In genomic region chr4:125029891-125030614, GRCm38 (mm10) we compare ENCODE assay signal across 8 mouse cellular contexts. TPM values are rescaled to one million over a fixed set of nuclear protein-coding genes. Genes with fewer than 3 reads are reported as not detected.
DNase-seq lines count a peak whose midpoint lies in the region; ATAC-seq and TF ChIP-seq lines count a peak whose summit lies in the region.

No protein-coding gene starts in this region.

- H3K4me3 ChIP-seq in bone marrow, adult 2 months (replicated peaks; ENCODE audit: control insufficient read depth, low read depth, low read length), result peak overlapping the region; percentile 89
- H3K4me3 ChIP-seq in embryonic facial prominence, embryonic 15.5 days (replicated peaks), result peak overlapping the region; percentile 80
- H3K4me3 ChIP-seq in kidney, embryonic 14.5 days (ENCODE audit: low read length), result peak overlapping the region; percentile 68
- H3K4me3 ChIP-seq in limb, embryonic 15.5 days, result peak overlapping the region; percentile 80

- ATAC-seq in embryonic facial prominence, embryonic 15.5 days (ENCODE audit: insufficient number of reproducible peaks, low FRiP score, low TSS enrichment, low read depth), result peak; percentile 91
- ATAC-seq in kidney, embryonic 14.5 days (ENCODE audit: low FRiP score, low TSS enrichment), result peak; percentile 99
- peak; percentile 90 for ATAC-seq in limb, embryonic 15.5 days (ENCODE audit: insufficient number of reproducible peaks, low FRiP score, low TSS enrichment, low read depth)

- H3K9me3 ChIP-seq in embryonic facial prominence, embryonic 15.5 days (replicated peaks), result no peaks in the 10 kb centered on the region
- H3K9me3 ChIP-seq in kidney, embryonic 14.5 days (ENCODE audit: control insufficient read depth, low read length), result no peaks in the 10 kb centered on the region
- H3K9me3 ChIP-seq in limb, embryonic 15.5 days, result no peaks in the 10 kb centered on the region

- H3K27ac ChIP-seq in bone marrow, adult 2 months (ENCODE audit: control insufficient read depth, insufficient read depth, low read depth, low read length, poor library complexity), result peak overlapping the region; percentile 16; the same call in 1 of the 2 replicates
- no peak overlapping the region for H3K27ac ChIP-seq in embryonic facial prominence, embryonic 15.5 days (replicated peaks)
- no peak overlapping the region for H3K27ac ChIP-seq in kidney, embryonic 14.5 days (ENCODE audit: low read depth, low read length)
- H3K27ac ChIP-seq in limb, embryonic 15.5 days, result peak overlapping the region; percentile 67

- peaks cover 5% of the 10 kb centered on the region; the same call in 1 of the 2 replicates for H3K36me3 ChIP-seq in embryonic facial prominence, embryonic 15.5 days
- H3K36me3 ChIP-seq in kidney, embryonic 14.5 days (ENCODE audit: control insufficient read depth, insufficient read depth, low read length), result peaks cover 12% of the 10 kb centered on the region; the same call in 1 of the 2 replicates
- peaks cover 11% of the 10 kb centered on the region for H3K36me3 ChIP-seq in limb, embryonic 15.5 days

- DNase-seq in 416B (ENCODE audit: low read depth), result peak; percentile 94
- peak; percentile 92 to 94 for DNase-seq in heart, adult 9 months (ENCODE audit: low spot score in 2 of 2)
- DNase-seq in monocyte, adult 2 months (ENCODE audit: low read depth in 1 of 2, low spot score in 2 of 2), result peak; percentile 73 to 88
- DNase-seq in spleen, postnatal 36 days (ENCODE audit: low spot score in 2 of 2), result peak; percentile 89 to 91

- peak; percentile 64; the same call in 1 of the 2 replicates for TF ChIP-seq POLR2A in bone marrow, adult 2 months (IDR thresholded peaks at IDR 0.05; ENCODE audit: borderline replicate concordance, control insufficient read depth, low read depth, low read length)

- H3K27me3 ChIP-seq in embryonic facial prominence, embryonic 15.5 days, result peaks cover 13% of the 10 kb centered on the region
- no peaks in the 10 kb centered on the region for H3K27me3 ChIP-seq in kidney, embryonic 14.5 days (ENCODE audit: control insufficient read depth, insufficient read depth, low read length)
- peaks cover 25% of the 10 kb centered on the region for H3K27me3 ChIP-seq in limb, embryonic 15.5 days

- no peak for TF ChIP-seq CTCF in bone marrow, adult 2 months (IDR thresholded peaks at IDR 0.05; ENCODE audit: control insufficient read depth, insufficient read depth, low read length)

- H3K4me2 ChIP-seq in embryonic facial prominence, embryonic 15.5 days (replicated peaks), result peak overlapping the region; percentile 79
- H3K4me2 ChIP-seq in kidney, embryonic 14.5 days (replicated peaks; ENCODE audit: low read depth, low read length), result peak overlapping the region; percentile 83
- H3K4me2 ChIP-seq in limb, embryonic 15.5 days, result peak overlapping the region; percentile 84

- under 1% methylated on average over 50 of the region's 50 CpGs for WGBS in bone marrow, adult 2 months
- under 1% methylated on average over 50 of the region's 50 CpGs for WGBS in embryonic facial prominence, embryonic 15.5 days
- WGBS in kidney, embryonic 14.5 days, result under 1% methylated on average over 50 of the region's 50 CpGs
- WGBS in limb, embryonic 15.5 days, result under 1% methylated on average over 50 of the region's 50 CpGs

- peaks cover 3% of the 10 kb centered on the region for H3K4me1 ChIP-seq in bone marrow, adult 2 months (ENCODE audit: control insufficient read depth, insufficient read depth, low read length)
- peaks cover 26% of the 10 kb centered on the region for H3K4me1 ChIP-seq in embryonic facial prominence, embryonic 15.5 days
- H3K4me1 ChIP-seq in kidney, embryonic 14.5 days (ENCODE audit: control insufficient read depth, insufficient read depth, low read length), result peaks cover 8% of the 10 kb centered on the region; the same call in 1 of the 2 replicates
- peaks cover 12% of the 10 kb centered on the region for H3K4me1 ChIP-seq in limb, embryonic 15.5 days

- H3K9ac ChIP-seq in embryonic facial prominence, embryonic 15.5 days, result peak overlapping the region; percentile 73
- peak overlapping the region; percentile 67 for H3K9ac ChIP-seq in kidney, embryonic 14.5 days (ENCODE audit: low read depth, low read length)
- H3K9ac ChIP-seq in limb, embryonic 15.5 days, result peak overlapping the region; percentile 77

RNA-seq across cellular contexts. Expression of gene Gnl2, which starts 13.7 kb away (rescaled TPM):
- 33.3 and 65.5 TPM in 2 replicates for polyA plus RNA-seq in bone marrow, adult 2 months (2011; ENCODE audit: insufficient read depth, insufficient read length, low replicate concordance, missing spikeins)
- polyA plus RNA-seq in embryonic facial prominence, embryonic 15.5 days (2015; fragmentation: Nextera tagmentation; extraction: Ambion mirVana), result 85.9 and 102 TPM in 2 replicates
- 56.9 and 95.5 TPM in 2 replicates for polyA plus RNA-seq in kidney, embryonic 14.5 days (2014; fragmentation: Nextera tagmentation; extraction: Ambion mirVana)
- polyA plus RNA-seq in limb, embryonic 15.5 days (2015; fragmentation: Nextera tagmentation; extraction: Ambion mirVana), result 78.4 and 84.7 TPM in 2 replicates

RNA-seq across cellular contexts. Expression of gene Dnali1, which starts 35.5 kb away (rescaled TPM):
- polyA plus RNA-seq in bone marrow, adult 2 months (2011; ENCODE audit: insufficient read depth, insufficient read length, low replicate concordance, missing spikeins), result not detected in 2 replicates
- polyA plus RNA-seq in embryonic facial prominence, embryonic 15.5 days (2015; fragmentation: Nextera tagmentation; extraction: Ambion mirVana), result 4.8 and 9.3 TPM in 2 replicates
- polyA plus RNA-seq in kidney, embryonic 14.5 days (2014; fragmentation: Nextera tagmentation; extraction: Ambion mirVana), result 0.11 TPM in 1 of 2 replicates, not detected in the other
- polyA plus RNA-seq in limb, embryonic 15.5 days (2015; fragmentation: Nextera tagmentation; extraction: Ambion mirVana), result 0.13 TPM in 1 of 2 replicates, not detected in the other

RNA-seq across cellular contexts. Expression of gene Snip1, which starts 36.4 kb away (rescaled TPM):
- 9.4 and 15.8 TPM in 2 replicates for polyA plus RNA-seq in bone marrow, adult 2 months (2011; ENCODE audit: insufficient read depth, insufficient read length, low replicate concordance, missing spikeins)
- 31.0 and 31.9 TPM in 2 replicates for polyA plus RNA-seq in embryonic facial prominence, embryonic 15.5 days (2015; fragmentation: Nextera tagmentation; extraction: Ambion mirVana)
- 30.6 and 36.9 TPM in 2 replicates for polyA plus RNA-seq in kidney, embryonic 14.5 days (2014; fragmentation: Nextera tagmentation; extraction: Ambion mirVana)
- polyA plus RNA-seq in limb, embryonic 15.5 days (2015; fragmentation: Nextera tagmentation; extraction: Ambion mirVana), result 30.5 and 31.0 TPM in 2 replicates

RNA-seq across cellular contexts. Expression of gene Rspo1, which starts 43.8 kb away (rescaled TPM):
- 1.6 TPM in 1 of 2 replicates, not detected in the other for polyA plus RNA-seq in bone marrow, adult 2 months (2011; ENCODE audit: insufficient read depth, insufficient read length, low replicate concordance, missing spikeins)
- polyA plus RNA-seq in embryonic facial prominence, embryonic 15.5 days (2015; fragmentation: Nextera tagmentation; extraction: Ambion mirVana), result 21.7 and 23.5 TPM in 2 replicates
- polyA plus RNA-seq in kidney, embryonic 14.5 days (2014; fragmentation: Nextera tagmentation; extraction: Ambion mirVana), result 40.0 and 44.8 TPM in 2 replicates
- polyA plus RNA-seq in limb, embryonic 15.5 days (2015; fragmentation: Nextera tagmentation; extraction: Ambion mirVana), result 1.7 and 2.4 TPM in 2 replicates

RNA-seq across cellular contexts. Expression of gene Meaf6, which starts 54.9 kb away (rescaled TPM):
- 25.1 and 39.9 TPM in 2 replicates for polyA plus RNA-seq in bone marrow, adult 2 months (2011; ENCODE audit: insufficient read depth, insufficient read length, low replicate concordance, missing spikeins)
- 56.3 and 59.1 TPM in 2 replicates for polyA plus RNA-seq in embryonic facial prominence, embryonic 15.5 days (2015; fragmentation: Nextera tagmentation; extraction: Ambion mirVana)
- polyA plus RNA-seq in kidney, embryonic 14.5 days (2014; fragmentation: Nextera tagmentation; extraction: Ambion mirVana), result 64.3 and 72.1 TPM in 2 replicates
- 48.6 and 49.3 TPM in 2 replicates for polyA plus RNA-seq in limb, embryonic 15.5 days (2015; fragmentation: Nextera tagmentation; extraction: Ambion mirVana)

Comparison
In these comparisons a context has a peak if more than half of its experiments do, and no peak if none do; other contexts are left out.
1. H3K27ac ChIP-seq: peak in bone marrow, adult 2 months (single experiment) and limb, embryonic 15.5 days (single experiment); none in embryonic facial prominence, embryonic 15.5 days (single experiment) and kidney, embryonic 14.5 days (single experiment).
2. Peak in every context shown above with its lines, with median percentiles within 50 percentile points of each other: DNase-seq, H3K4me3 ChIP-seq, ATAC-seq, H3K4me2 ChIP-seq and H3K9ac ChIP-seq.